Mouse (Mus musculus): ENCODE measurements at regions not wholly inside any gene's neighbourhood (a gene's known extent, or its start where the extent isn't known, plus 50 kb on each side); places are given as distances from the start of the nearest gene placed in this dataset.

- no peak for ATAC-seq (replicated peaks; ENCODE audit: low FRiP score, poor library complexity, severe bottlenecking)
These were observed 151.5 kb upstream of the Zc3h12a start for GRCm38 (mm10) chr4:125279165-125279564.

DNA sequence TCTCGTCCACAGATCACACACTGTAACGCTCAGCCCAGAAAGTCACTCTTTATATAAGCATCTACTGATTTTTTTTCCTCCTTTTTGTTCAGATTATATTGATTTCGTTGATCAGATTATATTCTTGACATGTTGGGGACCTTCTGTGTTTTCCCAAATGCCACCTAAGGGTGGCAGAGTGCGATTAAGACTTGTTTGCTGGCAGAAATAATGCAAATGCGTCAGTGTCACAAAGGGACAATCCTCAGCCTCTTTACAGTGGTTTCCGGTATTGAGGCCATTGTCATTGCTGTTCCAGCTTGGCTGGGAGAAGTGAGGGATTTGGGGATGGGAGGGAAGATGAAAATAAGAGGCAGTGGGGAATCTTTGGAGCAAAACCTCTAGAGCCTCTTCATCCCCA is 149.2 kb upstream of the Zc3h12a start:
- ATAC-seq (replicated peaks; ENCODE audit: low FRiP score, poor library complexity, severe bottlenecking) = no peak

GRCm38 (mm10) chr4:125275259-125275658 is 147.6 kb upstream of the Zc3h12a start:
- no peak for ATAC-seq (replicated peaks; ENCODE audit: low FRiP score, poor library complexity, severe bottlenecking)

DNA sequence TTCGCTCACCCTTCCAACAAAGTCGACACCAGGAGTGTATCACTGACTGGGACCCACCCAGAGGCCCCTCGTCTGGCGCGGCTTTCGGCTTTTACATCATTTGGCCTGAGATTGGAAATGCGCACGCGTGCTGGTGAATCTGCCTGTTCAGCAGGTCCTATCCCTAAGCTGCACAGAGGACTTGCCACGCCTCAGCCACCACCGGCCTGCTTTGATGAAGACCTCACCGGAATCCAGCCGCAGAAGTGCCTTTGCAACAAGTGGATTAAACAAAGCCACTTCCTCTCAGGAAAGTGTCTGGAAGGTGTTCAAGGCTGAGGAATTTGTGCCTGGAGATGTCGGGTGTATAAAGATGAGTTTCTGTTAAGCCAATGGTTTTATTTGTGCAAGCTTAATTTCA is 143.3 kb upstream of the Zc3h12a start:
- no peak for ATAC-seq (replicated peaks; ENCODE audit: low FRiP score, poor library complexity, severe bottlenecking)

- ATAC-seq (replicated peaks; ENCODE audit: low FRiP score, poor library complexity, severe bottlenecking) = no peak
These were observed 138.6 kb upstream of the Zc3h12a start for GRCm38 (mm10) chr4:125266212-125266611.

- no peak for ATAC-seq (replicated peaks; ENCODE audit: low FRiP score, poor library complexity, severe bottlenecking)
These were observed 137.9 kb upstream of the Zc3h12a start for GRCm38 (mm10) chr4:125265575-125265974.

- ATAC-seq (replicated peaks; ENCODE audit: low FRiP score, poor library complexity, severe bottlenecking) = no peak
These were observed 137.4 kb upstream of the Zc3h12a start for GRCm38 (mm10) chr4:125265065-125265464.

GRCm38 (mm10) chr4:125261547-125261946 is 133.9 kb upstream of the Zc3h12a start:
- no peak for ATAC-seq (replicated peaks; ENCODE audit: low FRiP score, poor library complexity, severe bottlenecking)

GRCm38 (mm10) chr4:125259306-125259705 is 131.7 kb upstream of the Zc3h12a start:
- no peak for ATAC-seq (replicated peaks; ENCODE audit: low FRiP score, poor library complexity, severe bottlenecking)

DNA sequence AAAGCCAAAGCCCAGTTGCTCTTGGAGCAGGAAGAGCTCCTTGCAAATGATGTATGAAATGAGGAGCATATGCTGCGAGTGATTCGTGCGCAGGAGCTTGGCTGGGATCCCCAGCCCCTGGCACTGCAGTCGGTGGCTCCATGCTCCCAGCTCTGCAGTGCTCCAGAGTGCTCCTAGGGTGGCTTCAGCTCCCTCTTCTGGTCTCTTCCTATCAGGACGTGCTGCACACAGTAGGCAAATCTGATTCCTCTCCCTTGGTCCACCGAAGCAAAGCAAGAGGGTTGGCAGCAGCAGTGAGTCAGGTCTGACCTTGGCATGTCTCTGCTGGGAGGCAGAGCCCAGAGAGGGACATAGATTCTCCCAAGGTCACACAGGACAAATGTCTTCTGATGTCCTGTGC is 130.3 kb upstream of the Zc3h12a start:
- no peak for ATAC-seq (replicated peaks; ENCODE audit: low FRiP score, poor library complexity, severe bottlenecking)

DNA sequence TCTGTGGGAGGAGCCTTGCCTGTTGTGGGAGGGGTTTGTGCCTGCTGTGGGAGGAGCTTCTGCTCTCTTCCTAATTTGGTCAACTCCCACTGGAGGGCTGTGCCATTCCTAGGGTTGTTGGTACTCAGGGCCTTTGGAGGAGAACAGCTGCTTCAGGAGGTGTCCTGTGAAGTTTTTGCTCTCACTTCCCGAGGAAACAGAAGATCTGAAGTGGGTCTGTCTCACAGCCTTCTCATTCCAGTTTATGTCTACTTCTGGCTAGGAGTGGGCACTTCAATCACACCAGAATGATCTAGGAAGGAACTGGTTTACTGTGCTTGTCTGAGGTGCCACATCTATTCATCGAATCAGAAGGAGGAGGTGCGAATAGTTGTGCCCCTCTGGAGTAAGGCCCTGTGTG is 125.5 kb upstream of the Zc3h12a start:
- no peak for ATAC-seq (replicated peaks; ENCODE audit: low FRiP score, poor library complexity, severe bottlenecking)

- ATAC-seq (replicated peaks; ENCODE audit: low FRiP score, poor library complexity, severe bottlenecking) = no peak
These were observed 124.6 kb upstream of the Zc3h12a start for GRCm38 (mm10) chr4:125252228-125252627.

DNA sequence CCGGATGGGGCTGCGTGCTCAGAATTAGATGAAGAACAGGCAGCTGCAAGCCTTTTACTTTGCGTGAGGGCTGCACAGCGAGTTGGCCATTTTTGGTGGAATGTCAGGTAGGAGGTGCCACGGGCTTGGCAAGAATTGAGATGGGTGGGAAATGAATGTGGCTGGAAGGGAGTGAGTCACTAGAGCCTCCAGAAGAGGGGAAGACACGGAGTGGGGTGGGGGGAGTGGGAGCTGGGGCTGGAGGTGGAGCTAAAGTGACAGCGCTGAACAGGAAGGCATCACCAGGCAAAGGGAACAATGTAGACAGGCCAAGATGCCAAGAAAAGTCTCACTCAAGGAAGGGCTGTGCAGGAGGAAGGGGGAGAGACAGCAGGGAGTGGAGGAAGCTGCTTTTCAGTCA is 121.4 kb upstream of the Zc3h12a start:
- no peak for ATAC-seq (replicated peaks; ENCODE audit: low FRiP score, poor library complexity, severe bottlenecking)

DNA sequence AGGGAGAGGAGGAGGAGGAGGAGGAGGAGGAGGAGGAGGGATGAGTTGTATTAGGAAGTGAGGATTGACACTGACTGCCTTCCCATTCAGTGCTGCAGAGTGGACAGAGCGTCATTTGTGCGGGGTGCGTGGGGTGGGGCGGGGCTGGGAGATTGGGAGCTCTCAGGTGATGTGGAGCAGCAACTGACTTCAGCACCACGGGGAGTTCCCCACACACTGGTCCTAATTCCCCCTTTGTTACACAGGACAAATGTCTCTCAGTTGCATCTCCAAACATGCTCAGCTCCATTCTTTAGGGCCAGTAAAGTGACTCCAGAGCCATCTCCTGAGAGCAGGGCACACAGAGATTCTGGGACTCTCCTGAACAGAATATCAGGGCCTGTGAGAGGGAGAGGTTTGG is 118.5 kb upstream of the Zc3h12a start:
- no peak for ATAC-seq (replicated peaks; ENCODE audit: low FRiP score, poor library complexity, severe bottlenecking)

- ATAC-seq (replicated peaks; ENCODE audit: low FRiP score, poor library complexity, severe bottlenecking) = no peak
These were observed 114.9 kb upstream of the Zc3h12a start for GRCm38 (mm10) chr4:125242512-125242911.

GRCm38 (mm10) chr4:125241577-125242262 is 114.1 kb upstream of the Zc3h12a start:
- no peak for ATAC-seq (replicated peaks; ENCODE audit: low FRiP score, poor library complexity, severe bottlenecking)

DNA sequence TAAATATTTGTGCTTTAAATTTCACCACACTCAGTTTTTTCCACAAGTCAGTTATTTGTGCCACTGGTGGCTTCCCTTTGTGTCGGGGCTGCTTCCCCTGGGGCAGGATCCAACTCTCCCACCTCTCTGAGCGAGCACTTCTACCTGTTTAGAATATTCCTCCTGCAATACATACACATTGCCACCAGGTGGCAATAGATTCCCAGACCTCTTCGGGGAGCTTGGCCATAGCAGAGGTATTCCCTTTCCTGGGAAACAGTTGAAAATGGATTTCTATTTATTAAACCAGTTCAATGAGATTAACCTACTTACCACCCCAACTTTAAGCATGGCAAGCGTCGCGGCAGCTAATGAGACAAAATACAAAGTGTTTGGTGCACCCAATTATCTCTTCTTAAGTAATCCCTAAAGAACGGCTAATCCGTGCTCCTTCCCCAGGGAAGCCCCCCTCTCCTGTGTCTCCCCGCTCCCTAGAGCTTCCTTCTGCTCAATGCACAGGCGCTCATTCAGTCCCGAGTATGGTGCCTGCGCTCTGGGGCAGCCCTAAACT is 104.1 kb upstream of the Zc3h12a start:
- no peak for ATAC-seq (replicated peaks; ENCODE audit: low FRiP score, poor library complexity, severe bottlenecking)

GRCm38 (mm10) chr4:125227194-125227593 is 99.6 kb upstream of the Zc3h12a start:
- ATAC-seq (replicated peaks; ENCODE audit: low FRiP score, poor library complexity, severe bottlenecking) = no peak

GRCm38 (mm10) chr4:125222922-125223321 is 95.3 kb upstream of the Zc3h12a start:
- no peak for ATAC-seq (replicated peaks; ENCODE audit: low FRiP score, poor library complexity, severe bottlenecking)

GRCm38 (mm10) chr4:125220314-125220713 is 92.7 kb upstream of the Zc3h12a start:
- ATAC-seq (replicated peaks; ENCODE audit: low FRiP score, poor library complexity, severe bottlenecking) = no peak

- ATAC-seq (replicated peaks; ENCODE audit: low FRiP score, poor library complexity, severe bottlenecking) = no peak
These were observed 91.6 kb upstream of the Zc3h12a start for GRCm38 (mm10) chr4:125219209-125219608.

DNA sequence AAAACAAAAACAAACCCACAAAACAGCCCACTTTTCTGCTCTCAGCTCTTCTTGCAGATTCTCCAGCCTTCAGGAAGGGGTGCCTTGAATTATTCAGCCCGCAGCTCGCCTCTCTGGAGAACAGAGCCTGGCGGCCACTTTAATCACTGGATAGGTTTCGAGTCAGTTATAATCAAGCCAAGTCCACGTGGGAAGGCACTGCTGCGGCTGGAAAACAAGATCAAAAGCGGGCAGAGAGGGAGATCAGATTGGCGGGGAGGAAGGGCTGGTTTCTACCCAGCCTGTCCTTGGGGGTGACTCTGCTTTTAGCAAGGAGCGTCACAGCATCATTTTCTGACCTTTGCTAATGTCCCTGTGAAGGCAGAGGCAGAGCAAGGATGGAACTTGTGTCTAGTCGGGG is 86.7 kb upstream of the Zc3h12a start:
- ATAC-seq (replicated peaks; ENCODE audit: low FRiP score, poor library complexity, severe bottlenecking) = no peak
